Mouse (Mus musculus): ENCODE measurements around the gene Bfsp2. TPM values are rescaled to one million over a fixed set of nuclear protein-coding genes. Genes with fewer than 3 reads are reported as not detected.
A peak's percentile ranks its signal among the peaks of the same experiment; 100 is the strongest.

The Bfsp2 gene
- polyA plus RNA-seq, 1 experiment from 2014 or later = 0.54 TPM

GRCm38 (mm10) chr9:103491985-103492384 lies 11.8 kb upstream of the Bfsp2 start:
- 89% methylated on average over 8 of the region's 8 CpGs for WGBS
- Histone ChIP-seq H3K9me3 (ENCODE audit: control insufficient read depth, low read length) (no peaks in the 10 kb centered on the region), H3K4me3 (ENCODE audit: low read depth, low read length) (no peak overlapping the region), H3K36me3 (ENCODE audit: control insufficient read depth, insufficient read depth, low read length) (no peaks in the 10 kb centered on the region), H3K9ac (ENCODE audit: low read depth, low read length) (no peak overlapping the region), H3K4me2 (replicated peaks; ENCODE audit: low read depth, low read length) (no peak overlapping the region), H3K27me3 (ENCODE audit: control insufficient read depth, insufficient read depth, low read length) (no peaks in the 10 kb centered on the region; the same call in 1 of the 2 replicates), H3K4me1 (replicated peaks; ENCODE audit: control insufficient read depth, insufficient read depth, low read length) (no peaks in the 10 kb centered on the region), H3K27ac (ENCODE audit: low read depth, low read length) (no peak overlapping the region)
- ATAC-seq (ENCODE audit: low FRiP score) (no peak), DNase-seq (ENCODE audit: low spot score) (no peak)

GRCm38 (mm10) chr9:103490439-103490838 lies 10.2 kb upstream of the Bfsp2 start:
- Histone ChIP-seq H3K4me3 (ENCODE audit: low read depth, low read length) (no peak overlapping the region), H3K9me3 (ENCODE audit: control insufficient read depth, low read length) (no peaks in the 10 kb centered on the region), H3K36me3 (ENCODE audit: control insufficient read depth, insufficient read depth, low read length) (no peaks in the 10 kb centered on the region), H3K4me2 (replicated peaks; ENCODE audit: low read depth, low read length) (no peak overlapping the region), H3K27me3 (ENCODE audit: control insufficient read depth, insufficient read depth, low read length) (no peaks in the 10 kb centered on the region), H3K9ac (ENCODE audit: low read depth, low read length) (no peak overlapping the region), H3K4me1 (replicated peaks; ENCODE audit: control insufficient read depth, insufficient read depth, low read length) (no peaks in the 10 kb centered on the region), H3K27ac (ENCODE audit: low read depth, low read length) (no peak overlapping the region)
- WGBS = 28% methylated on average over 2 of the region's 2 CpGs
- DNase-seq (ENCODE audit: low spot score) = peak; percentile 87
- peak; percentile 41; the same call in 1 of the 2 replicates for ATAC-seq (ENCODE audit: low FRiP score)

- Histone ChIP-seq H3K9ac (ENCODE audit: low read depth, low read length) (no peak overlapping the region), H3K36me3 (ENCODE audit: control insufficient read depth, insufficient read depth, low read length) (no peaks in the 10 kb centered on the region), H3K4me1 (replicated peaks; ENCODE audit: control insufficient read depth, insufficient read depth, low read length) (no peaks in the 10 kb centered on the region), H3K27ac (ENCODE audit: low read depth, low read length) (no peak overlapping the region), H3K4me3 (ENCODE audit: low read depth, low read length) (no peak overlapping the region), H3K9me3 (ENCODE audit: control insufficient read depth, low read length) (no peaks in the 10 kb centered on the region), H3K4me2 (replicated peaks; ENCODE audit: low read depth, low read length) (no peak overlapping the region), H3K27me3 (ENCODE audit: control insufficient read depth, insufficient read depth, low read length) (no peaks in the 10 kb centered on the region)
- DNase-seq (ENCODE audit: low spot score) (no peak), ATAC-seq (ENCODE audit: low FRiP score) (no peak)
- 81% methylated on average over 4 of the region's 4 CpGs for WGBS
Measured at GRCm38 (mm10) chr9:103489883-103490282, 9.7 kb upstream of the Bfsp2 start.

GRCm38 (mm10) chr9:103489096-103489495 lies 8.9 kb upstream of the Bfsp2 start:
- DNase-seq (ENCODE audit: low spot score) (no peak), ATAC-seq (ENCODE audit: low FRiP score) (no peak)
- 59% methylated on average over 6 of the region's 7 CpGs for WGBS
- Histone ChIP-seq H3K9ac (ENCODE audit: low read depth, low read length) (no peak overlapping the region), H3K4me3 (ENCODE audit: low read depth, low read length) (no peak overlapping the region), H3K9me3 (ENCODE audit: control insufficient read depth, low read length) (no peaks in the 10 kb centered on the region), H3K4me1 (replicated peaks; ENCODE audit: control insufficient read depth, insufficient read depth, low read length) (no peaks in the 10 kb centered on the region), H3K4me2 (replicated peaks; ENCODE audit: low read depth, low read length) (no peak overlapping the region), H3K36me3 (ENCODE audit: control insufficient read depth, insufficient read depth, low read length) (no peaks in the 10 kb centered on the region), H3K27ac (ENCODE audit: low read depth, low read length) (no peak overlapping the region), H3K27me3 (ENCODE audit: control insufficient read depth, insufficient read depth, low read length) (no peaks in the 10 kb centered on the region)

GRCm38 (mm10) chr9:103486262-103486661 lies 6.0 kb upstream of the Bfsp2 start:
- Histone ChIP-seq H3K27ac (ENCODE audit: low read depth, low read length) (no peak overlapping the region), H3K9ac (ENCODE audit: low read depth, low read length) (no peak overlapping the region), H3K4me3 (ENCODE audit: low read depth, low read length) (no peak overlapping the region), H3K4me2 (replicated peaks; ENCODE audit: low read depth, low read length) (no peak overlapping the region), H3K36me3 (ENCODE audit: control insufficient read depth, insufficient read depth, low read length) (no peaks in the 10 kb centered on the region), H3K4me1 (replicated peaks; ENCODE audit: control insufficient read depth, insufficient read depth, low read length) (no peaks in the 10 kb centered on the region), H3K9me3 (ENCODE audit: control insufficient read depth, low read length) (no peaks in the 10 kb centered on the region), H3K27me3 (ENCODE audit: control insufficient read depth, insufficient read depth, low read length) (no peaks in the 10 kb centered on the region)
- DNase-seq (ENCODE audit: low spot score) (no peak), ATAC-seq (ENCODE audit: low FRiP score) (no peak)
- WGBS = 87% methylated on average over 6 of the region's 6 CpGs

- 48% methylated on average over 8 of the region's 8 CpGs for WGBS
- H3K9me3 ChIP-seq (ENCODE audit: control insufficient read depth, low read length) = no peaks in the 10 kb centered on the region
- H3K36me3 ChIP-seq (ENCODE audit: control insufficient read depth, insufficient read depth, low read length) = no peaks in the 10 kb centered on the region
- no peak overlapping the region for H3K27ac ChIP-seq (ENCODE audit: low read depth, low read length)
- no peak overlapping the region for H3K9ac ChIP-seq (ENCODE audit: low read depth, low read length)
- no peak overlapping the region for H3K4me3 ChIP-seq (ENCODE audit: low read depth, low read length)
- no peak for DNase-seq (ENCODE audit: low spot score)
- no peaks in the 10 kb centered on the region for H3K27me3 ChIP-seq (ENCODE audit: control insufficient read depth, insufficient read depth, low read length)
- H3K4me1 ChIP-seq (replicated peaks; ENCODE audit: control insufficient read depth, insufficient read depth, low read length) = 0 out of 2 replicates have a peak, but pooled peaks cover 3% of the 10 kb centered on the region
- ATAC-seq (ENCODE audit: low FRiP score) = no peak
- no peak overlapping the region for H3K4me2 ChIP-seq (replicated peaks; ENCODE audit: low read depth, low read length)
Measured at GRCm38 (mm10) chr9:103485606-103486005, 5.4 kb upstream of the Bfsp2 start.

GRCm38 (mm10) chr9:103480603-103481220 lies 492 bp upstream of the Bfsp2 start:
- no peaks in the 10 kb centered on the region for H3K27me3 ChIP-seq (ENCODE audit: control insufficient read depth, insufficient read depth, low read length)
- DNase-seq (ENCODE audit: low spot score) (peak; percentile 49), ATAC-seq (ENCODE audit: low FRiP score) (0 out of 2 replicates have a peak, but pooled peaks have one; percentile 30)
- 0 out of 2 replicates have a peak, but pooled peaks cover 5% of the 10 kb centered on the region for H3K4me1 ChIP-seq (replicated peaks; ENCODE audit: control insufficient read depth, insufficient read depth, low read length)
- no peak overlapping the region for H3K4me2 ChIP-seq (replicated peaks; ENCODE audit: low read depth, low read length)
- H3K36me3 ChIP-seq (ENCODE audit: control insufficient read depth, insufficient read depth, low read length) = no peaks in the 10 kb centered on the region
- peak overlapping the region; percentile 51 for H3K27ac ChIP-seq (ENCODE audit: low read depth, low read length)
- H3K9me3 ChIP-seq (ENCODE audit: control insufficient read depth, low read length) = no peaks in the 10 kb centered on the region
- no peak overlapping the region for H3K9ac ChIP-seq (ENCODE audit: low read depth, low read length)
- WGBS = 41% methylated on average over 8 of the region's 8 CpGs
- H3K4me3 ChIP-seq (ENCODE audit: low read depth, low read length) = no peak overlapping the region

GRCm38 (mm10) chr9:103475414-103475813 lies 4.8 kb downstream of the Bfsp2 start:
- Histone ChIP-seq H3K27me3 (ENCODE audit: control insufficient read depth, insufficient read depth, low read length) (no peaks in the 10 kb centered on the region), H3K36me3 (ENCODE audit: control insufficient read depth, insufficient read depth, low read length) (no peaks in the 10 kb centered on the region), H3K27ac (ENCODE audit: low read depth, low read length) (no peak overlapping the region), H3K4me3 (ENCODE audit: low read depth, low read length) (no peak overlapping the region), H3K4me1 (replicated peaks; ENCODE audit: control insufficient read depth, insufficient read depth, low read length) (0 out of 2 replicates have a peak, but pooled peaks cover 2% of the 10 kb centered on the region), H3K4me2 (replicated peaks; ENCODE audit: low read depth, low read length) (no peak overlapping the region), H3K9me3 (ENCODE audit: control insufficient read depth, low read length) (no peaks in the 10 kb centered on the region), H3K9ac (ENCODE audit: low read depth, low read length) (no peak overlapping the region)
- 73% methylated on average over 6 of the region's 6 CpGs for WGBS
- ATAC-seq (ENCODE audit: low FRiP score) (no peak), DNase-seq (ENCODE audit: low spot score) (no peak)
